Mouse (Mus musculus): Measurements from ENCODE around the gene Spata6. TPM values are rescaled to one million over a fixed set of nuclear protein-coding genes. Genes with fewer than 3 reads are reported as not detected.

The Spata6 gene
- 11.3 and 12.5 TPM in 2 replicates for polyA plus RNA-seq (2015; fragmentation: Nextera tagmentation; extraction: Ambion mirVana)

GRCm38 (mm10) chr4:111719776-111720661 lies at the start of gene Spata6:
Gene Spata6 (plus strand): TSS chr4:111719984.
- H3K36me3 ChIP-seq (ENCODE audit: poor library complexity, severe bottlenecking): no peaks in the 10 kb centered on the region
- WGBS: under 1% methylated on average over 45 of the region's 50 CpGs
- no peaks in the 10 kb centered on the region for H3K9me3 ChIP-seq (replicated peaks)
- no peaks in the 10 kb centered on the region for H3K27me3 ChIP-seq
- peak within 1 kb of the TSS; percentile 48 for H3K27ac ChIP-seq
- peak within 1 kb of the TSS; percentile 71 for H3K9ac ChIP-seq
- peak within 1 kb of the TSS; percentile 77 for H3K4me3 ChIP-seq
- peaks cover 17% of the 10 kb centered on the region for H3K4me1 ChIP-seq
- ATAC-seq: peak; percentile 97
- peak within 1 kb of the TSS; percentile 81 for H3K4me2 ChIP-seq

DNA sequence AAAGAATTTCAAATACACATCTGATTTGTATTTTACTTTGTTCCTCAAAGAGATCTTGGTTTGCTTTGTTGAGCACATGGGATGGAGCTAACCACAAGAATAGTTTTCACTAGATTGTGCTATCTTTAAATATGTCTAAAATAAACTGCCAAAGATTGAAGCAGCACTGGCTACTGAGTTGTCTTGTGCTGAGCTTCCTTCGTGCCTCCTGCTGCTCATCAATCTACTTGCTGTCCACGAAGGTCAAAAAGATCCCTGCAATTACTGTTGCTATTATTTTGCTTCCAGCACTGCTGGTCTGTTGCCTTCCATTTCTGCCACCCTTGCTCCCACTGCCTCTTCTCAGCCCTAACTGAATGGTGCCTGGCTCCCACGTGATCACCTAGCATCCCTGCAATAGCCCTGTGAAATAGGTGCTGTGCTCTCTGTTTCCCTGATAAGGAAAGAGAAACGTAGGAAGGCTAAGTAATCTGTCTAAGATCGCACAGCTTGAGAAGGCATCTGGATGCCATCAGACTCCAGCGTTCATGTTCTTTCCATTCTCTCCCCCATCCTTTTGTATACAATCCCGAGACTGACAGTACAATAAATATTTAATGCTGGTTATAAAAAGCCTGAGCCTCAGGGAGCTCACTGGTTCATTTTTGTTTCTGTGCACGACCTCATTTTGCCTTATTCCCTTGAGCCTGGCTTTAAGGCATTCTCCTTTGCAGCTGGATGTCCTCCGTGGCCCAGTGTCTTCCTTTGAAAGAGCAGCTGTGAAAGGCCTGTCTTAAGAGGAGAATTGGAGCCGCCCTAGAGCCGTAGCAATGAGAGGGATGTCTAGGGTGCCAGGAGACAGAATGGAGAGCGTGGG lies 49.0 kb upstream of the Spata6 start:
- no peak overlapping the region for H3K27ac ChIP-seq

DNA sequence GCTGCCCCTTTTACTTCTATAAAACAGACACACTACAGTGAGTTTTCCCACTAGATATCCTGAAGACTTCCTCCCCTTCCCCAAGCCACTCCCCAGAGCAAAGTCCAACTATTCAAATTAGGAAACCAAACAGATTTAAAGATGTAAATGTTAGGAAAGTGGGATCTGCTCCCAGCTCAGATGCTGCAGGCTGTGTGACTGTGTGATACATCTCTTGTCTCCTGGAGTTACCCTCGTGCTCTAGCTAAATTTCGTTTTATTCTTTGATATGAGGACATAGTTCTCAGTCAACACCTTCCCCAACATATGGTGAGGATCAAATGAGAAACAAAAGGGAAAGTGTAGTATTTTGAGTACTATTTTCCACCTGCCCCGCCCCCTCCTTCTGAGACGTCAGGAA lies 48.3 kb upstream of the Spata6 start:
- H3K36me3 ChIP-seq (ENCODE audit: poor library complexity, severe bottlenecking): no peaks in the 10 kb centered on the region
- H3K27me3 ChIP-seq: peaks cover 13% of the 10 kb centered on the region; the same call in 1 of the 2 replicates
- 0 out of 2 replicates have a peak, but pooled peaks have one; percentile 16 for ATAC-seq
- no peak overlapping the region for H3K9ac ChIP-seq
- 70% methylated on average over 4 of the region's 4 CpGs for WGBS
- no peaks in the 10 kb centered on the region for H3K9me3 ChIP-seq (replicated peaks)
- peaks cover 8% of the 10 kb centered on the region for H3K4me1 ChIP-seq
- H3K4me3 ChIP-seq: no peak overlapping the region
- no peak overlapping the region for H3K4me2 ChIP-seq
- no peak overlapping the region for H3K27ac ChIP-seq

More for the DNA sequence above, 49.0 kb upstream of the Spata6 start:
- Histone ChIP-seq H3K4me1 (peaks cover 8% of the 10 kb centered on the region), H3K27me3 (peaks cover 13% of the 10 kb centered on the region; the same call in 1 of the 2 replicates), H3K4me3 (no peak overlapping the region), H3K4me2 (no peak overlapping the region), H3K9ac (no peak overlapping the region), H3K9me3 (replicated peaks) (no peaks in the 10 kb centered on the region), H3K36me3 (ENCODE audit: poor library complexity, severe bottlenecking) (no peaks in the 10 kb centered on the region)
- ATAC-seq: peak; percentile 57; the same call in 1 of the 2 replicates
- WGBS: 37% methylated on average over 12 of the region's 12 CpGs

DNA sequence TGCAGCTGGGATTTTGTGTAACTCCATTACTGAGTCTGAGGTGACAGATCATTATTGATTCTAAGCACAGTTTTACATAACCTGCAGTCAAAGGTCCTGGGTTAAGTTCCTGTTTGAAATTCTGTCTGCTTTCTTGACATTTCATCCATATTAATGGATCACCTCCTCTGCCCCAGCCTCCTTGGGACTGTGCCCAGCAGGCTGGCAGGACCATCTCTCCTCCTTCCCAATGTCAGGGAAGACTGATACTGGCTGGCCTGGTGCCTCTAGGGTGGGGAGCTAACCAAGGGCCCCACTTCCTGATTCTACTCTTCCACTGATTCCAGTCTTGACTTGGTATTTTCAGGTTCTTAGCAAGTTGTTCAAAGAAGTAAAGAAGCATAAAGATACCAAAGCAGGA lies 45.9 kb upstream of the Spata6 start:
- no peaks in the 10 kb centered on the region for H3K36me3 ChIP-seq (ENCODE audit: poor library complexity, severe bottlenecking)
- H3K9ac ChIP-seq: no peak overlapping the region
- ATAC-seq: no peak
- H3K9me3 ChIP-seq (replicated peaks): no peaks in the 10 kb centered on the region
- H3K4me1 ChIP-seq: peaks cover 8% of the 10 kb centered on the region
- no peak overlapping the region for H3K4me3 ChIP-seq
- no peak overlapping the region for H3K4me2 ChIP-seq
- 0 out of 2 replicates have a peak, but pooled peaks cover 8% of the 10 kb centered on the region for H3K27me3 ChIP-seq
- H3K27ac ChIP-seq: no peak overlapping the region

DNA sequence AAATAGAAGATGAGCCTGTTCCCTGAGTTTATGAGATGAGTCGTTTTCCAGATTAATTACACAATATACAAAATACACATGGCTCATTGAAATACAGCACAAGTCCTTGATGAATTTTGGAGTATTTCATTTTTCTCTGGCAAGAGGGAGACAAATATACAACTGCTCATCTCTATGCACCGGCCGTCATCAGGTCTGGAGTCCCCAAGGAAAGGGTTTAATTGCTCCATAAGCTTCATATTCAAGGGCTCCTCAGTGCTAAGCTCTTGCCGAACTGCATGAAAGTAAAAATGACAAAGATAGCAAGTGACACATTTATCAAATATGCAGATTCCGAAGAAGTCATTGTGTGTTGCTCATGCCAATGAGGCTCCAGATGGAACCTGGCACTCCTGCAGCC lies 37.9 kb upstream of the Spata6 start:
- Histone ChIP-seq H3K27me3 (0 out of 2 replicates have a peak, but pooled peaks cover 11% of the 10 kb centered on the region), H3K4me1 (peaks cover 19% of the 10 kb centered on the region), H3K27ac (no peak overlapping the region), H3K4me3 (no peak overlapping the region), H3K9ac (no peak overlapping the region), H3K4me2 (no peak overlapping the region), H3K36me3 (ENCODE audit: poor library complexity, severe bottlenecking) (no peaks in the 10 kb centered on the region), H3K9me3 (replicated peaks) (no peaks in the 10 kb centered on the region)
- 90% methylated on average over 5 of the region's 5 CpGs for WGBS
- ATAC-seq: no peak

DNA sequence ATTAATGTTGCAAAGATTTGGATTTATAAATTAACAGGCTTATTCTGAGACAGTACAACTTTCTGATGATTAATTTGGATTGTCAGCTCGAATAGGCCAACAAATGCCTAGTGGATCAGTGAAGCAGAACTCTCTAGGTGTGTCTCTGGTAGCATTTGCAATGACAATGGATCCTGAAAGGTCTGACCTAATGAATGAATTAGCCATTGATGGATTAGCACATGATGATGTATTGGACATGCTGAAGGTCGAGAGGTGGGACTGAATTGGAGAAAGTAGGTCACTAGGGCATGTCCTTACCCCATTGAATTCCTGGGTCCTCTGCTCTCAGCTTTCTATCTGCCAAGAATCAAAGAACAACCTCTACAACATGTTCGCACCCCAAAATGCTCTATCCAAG lies 37.0 kb upstream of the Spata6 start:
- WGBS: 76% methylated on average over 3 of the region's 3 CpGs
- Histone ChIP-seq H3K27ac (no peak overlapping the region), H3K36me3 (ENCODE audit: poor library complexity, severe bottlenecking) (no peaks in the 10 kb centered on the region), H3K9ac (no peak overlapping the region), H3K4me1 (peaks cover 20% of the 10 kb centered on the region), H3K9me3 (replicated peaks) (no peaks in the 10 kb centered on the region), H3K4me3 (no peak overlapping the region), H3K27me3 (0 out of 2 replicates have a peak, but pooled peaks cover 11% of the 10 kb centered on the region), H3K4me2 (no peak overlapping the region)
- no peak for ATAC-seq

DNA sequence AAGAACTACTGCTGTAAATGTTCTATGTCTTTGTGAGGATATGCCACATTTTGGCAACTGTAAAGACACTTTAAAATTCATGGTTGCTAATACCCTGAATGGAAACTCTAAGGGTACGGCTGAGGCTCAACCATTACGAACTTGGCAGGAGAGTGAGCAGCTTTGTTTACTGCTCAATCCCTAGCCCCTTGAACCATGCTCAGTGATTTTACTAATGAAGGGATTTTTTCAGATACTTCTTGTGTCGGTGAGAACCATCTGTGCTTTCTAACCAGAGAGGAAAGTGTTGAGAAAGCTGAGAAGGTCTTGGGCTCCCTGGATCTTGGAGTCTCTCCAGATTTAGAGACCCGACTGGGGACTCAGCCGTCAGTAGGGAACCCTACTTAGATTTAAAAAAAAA lies 35.9 kb upstream of the Spata6 start:
- Histone ChIP-seq H3K36me3 (ENCODE audit: poor library complexity, severe bottlenecking) (no peaks in the 10 kb centered on the region), H3K4me1 (peaks cover 20% of the 10 kb centered on the region), H3K27ac (no peak overlapping the region), H3K4me2 (no peak overlapping the region), H3K27me3 (peaks cover 21% of the 10 kb centered on the region), H3K9ac (no peak overlapping the region), H3K4me3 (no peak overlapping the region), H3K9me3 (replicated peaks) (no peaks in the 10 kb centered on the region)
- WGBS: 33% methylated on average over 5 of the region's 5 CpGs
- peak; percentile 57 for ATAC-seq

- no peak overlapping the region for H3K9ac ChIP-seq
- H3K4me3 ChIP-seq: no peak overlapping the region
- WGBS: 23% methylated on average over 2 of the region's 2 CpGs
- H3K27me3 ChIP-seq: peaks cover 35% of the 10 kb centered on the region
- ATAC-seq: peak; percentile 75
- no peak overlapping the region for H3K4me2 ChIP-seq
- no peak overlapping the region for H3K27ac ChIP-seq
- H3K4me1 ChIP-seq: peaks cover 25% of the 10 kb centered on the region
- no peaks in the 10 kb centered on the region for H3K9me3 ChIP-seq (replicated peaks)
- no peaks in the 10 kb centered on the region for H3K36me3 ChIP-seq (ENCODE audit: poor library complexity, severe bottlenecking)
Measured at GRCm38 (mm10) chr4:111685951-111686350, 33.8 kb upstream of the Spata6 start.

DNA sequence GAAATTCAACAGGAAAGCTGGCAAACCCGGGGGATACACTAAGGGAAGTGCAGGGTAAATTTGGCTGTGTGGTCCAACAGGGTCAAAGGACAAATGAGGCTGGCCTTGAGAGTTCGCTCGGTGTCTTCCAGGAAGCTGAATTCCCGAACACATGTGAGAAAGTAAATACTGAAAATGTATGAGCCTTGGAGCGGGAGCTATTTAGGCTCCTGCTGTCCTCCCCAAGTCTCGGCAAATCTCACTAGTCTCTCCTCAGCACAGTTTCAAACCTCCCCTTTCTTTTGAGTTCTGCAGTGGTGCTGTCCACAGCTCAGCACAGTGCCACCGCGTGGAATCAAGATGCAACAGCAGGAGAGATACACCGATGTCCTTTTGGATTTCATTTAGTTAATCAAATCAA lies 32.8 kb upstream of the Spata6 start:
- Histone ChIP-seq H3K9me3 (replicated peaks) (no peaks in the 10 kb centered on the region), H3K36me3 (ENCODE audit: poor library complexity, severe bottlenecking) (no peaks in the 10 kb centered on the region), H3K4me3 (no peak overlapping the region), H3K9ac (no peak overlapping the region), H3K27me3 (peaks cover 26% of the 10 kb centered on the region), H3K4me2 (peak overlapping the region; percentile 39), H3K27ac (no peak overlapping the region), H3K4me1 (peaks cover 35% of the 10 kb centered on the region)
- ATAC-seq: peak; percentile 69
- 4% methylated on average over 9 of the region's 9 CpGs for WGBS

DNA sequence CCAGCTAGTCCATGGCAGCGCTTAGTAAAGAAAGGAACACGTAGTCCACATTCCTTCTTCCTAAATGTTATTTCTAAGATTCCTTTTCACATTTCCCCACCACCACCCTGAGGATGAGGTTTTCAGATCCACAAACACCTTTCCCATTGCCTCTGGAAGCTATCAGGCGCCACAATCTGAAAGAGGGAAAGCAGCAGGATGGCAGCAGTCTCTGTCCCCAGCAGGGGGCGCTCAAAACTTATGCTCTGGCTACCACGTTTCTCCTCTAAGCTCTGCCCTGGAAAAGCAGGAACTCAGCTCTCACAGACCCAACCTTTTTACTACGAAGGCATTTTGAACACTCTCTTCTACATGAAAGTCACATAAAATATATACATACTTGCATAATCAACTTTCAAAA lies 32.2 kb upstream of the Spata6 start:
- ATAC-seq: no peak

DNA sequence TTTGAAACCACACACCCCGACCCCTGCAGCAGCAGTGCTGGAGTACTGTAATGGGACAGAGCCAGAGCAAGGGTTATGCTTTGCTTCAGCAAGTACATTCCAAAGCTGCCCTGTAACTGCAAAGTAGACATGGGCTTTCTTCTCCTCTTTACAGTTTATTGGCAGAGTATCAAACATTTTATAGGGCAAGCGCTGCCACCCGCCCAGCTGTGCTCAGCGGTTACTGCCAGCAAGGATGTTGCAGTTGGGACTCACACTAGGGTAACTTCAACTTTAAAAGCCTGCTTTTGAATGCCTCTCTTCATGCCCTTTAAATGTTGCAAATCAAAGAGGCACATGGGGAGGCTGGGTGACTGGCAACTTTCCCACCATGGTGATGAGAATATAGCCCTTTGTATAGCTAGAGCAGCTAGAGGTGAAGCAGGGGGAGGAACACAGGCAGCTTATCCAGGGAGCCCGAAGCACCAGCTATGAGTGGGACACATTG lies 28.7 kb upstream of the Spata6 start:
- Histone ChIP-seq H3K27me3 (peaks cover 24% of the 10 kb centered on the region), H3K9ac (no peak overlapping the region), H3K27ac (no peak overlapping the region), H3K4me3 (no peak overlapping the region), H3K9me3 (replicated peaks) (no peaks in the 10 kb centered on the region), H3K4me2 (no peak overlapping the region), H3K36me3 (ENCODE audit: poor library complexity, severe bottlenecking) (no peaks in the 10 kb centered on the region), H3K4me1 (peaks cover 25% of the 10 kb centered on the region)
- 23% methylated on average over 5 of the region's 5 CpGs for WGBS
- peak; percentile 79 for ATAC-seq

More for the DNA sequence above, 32.2 kb upstream of the Spata6 start:
- Histone ChIP-seq H3K9ac (no peak overlapping the region), H3K4me3 (no peak overlapping the region), H3K27me3 (peaks cover 24% of the 10 kb centered on the region), H3K9me3 (replicated peaks) (no peaks in the 10 kb centered on the region), H3K36me3 (ENCODE audit: poor library complexity, severe bottlenecking) (no peaks in the 10 kb centered on the region), H3K27ac (no peak overlapping the region), H3K4me2 (no peak overlapping the region), H3K4me1 (peaks cover 36% of the 10 kb centered on the region)
- WGBS: 10% methylated on average over 6 of the region's 6 CpGs

- no peaks in the 10 kb centered on the region for H3K9me3 ChIP-seq (replicated peaks)
- H3K36me3 ChIP-seq (ENCODE audit: poor library complexity, severe bottlenecking): no peaks in the 10 kb centered on the region
- no peaks in the 10 kb centered on the region for H3K27me3 ChIP-seq
- 89% methylated on average over 1 of the region's 1 CpGs for WGBS
- no peaks in the 10 kb centered on the region for H3K4me1 ChIP-seq
- no peak overlapping the region for H3K9ac ChIP-seq
- H3K4me2 ChIP-seq: no peak overlapping the region
- H3K27ac ChIP-seq: no peak overlapping the region
- no peak for ATAC-seq
- H3K4me3 ChIP-seq: no peak overlapping the region
Measured at GRCm38 (mm10) chr4:111701381-111701780, 18.4 kb upstream of the Spata6 start.

Measured in forebrain, embryonic 13.5 days (tissue).